Mouse (Mus musculus): ENCODE data around the gene Cd300ld3.

GRCm38 (mm10) chr11:115073002-115073401, 24.8 kb upstream of the Cd300ld3 start:
- TF ChIP-seq CTCF (IDR thresholded peaks at IDR 0.05; ENCODE audit: low read depth) (no peak), EP300 (optimal IDR thresholded peaks at IDR 0.05) (no peak)
